Mouse (Mus musculus): ENCODE data around the gene Sptbn1. TPM values are rescaled to one million over a fixed set of nuclear protein-coding genes. Genes with fewer than 3 reads are reported as not detected.

The Sptbn1 gene
- polyA plus RNA-seq, 1 experiment, result 174 TPM

DNA sequence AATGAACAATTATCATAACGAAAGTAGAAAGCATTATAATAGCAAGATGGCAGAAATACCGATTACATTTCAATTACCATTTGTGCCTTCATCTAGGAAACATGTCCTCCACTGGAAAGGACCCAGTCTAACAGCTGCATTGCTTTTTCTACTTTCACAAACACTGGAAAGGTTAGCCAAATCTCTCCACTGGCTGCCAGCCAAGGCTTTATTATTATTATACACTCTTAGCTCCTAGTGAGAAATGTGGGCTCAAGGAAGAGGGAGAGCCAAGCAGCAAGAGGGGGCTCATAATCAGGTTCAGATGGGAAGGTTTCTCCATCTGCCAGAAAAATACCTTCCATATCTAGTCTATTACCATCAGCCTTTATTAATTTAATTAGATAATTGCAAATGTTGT lies 35.9 kb downstream of the Sptbn1 start:
- TF ChIP-seq POLR2A (IDR thresholded peaks at IDR 0.05; ENCODE audit: borderline replicate concordance, extremely low read depth, insufficient read depth, insufficient read length, poor library complexity, severe bottlenecking), result no peak
- no peak for TF ChIP-seq CTCF (IDR thresholded peaks at IDR 0.05; ENCODE audit: borderline replicate concordance, extremely low read depth, insufficient read depth, insufficient read length)
- peak; percentile 71 for DNase-seq (ENCODE audit: low read depth)

DNA sequence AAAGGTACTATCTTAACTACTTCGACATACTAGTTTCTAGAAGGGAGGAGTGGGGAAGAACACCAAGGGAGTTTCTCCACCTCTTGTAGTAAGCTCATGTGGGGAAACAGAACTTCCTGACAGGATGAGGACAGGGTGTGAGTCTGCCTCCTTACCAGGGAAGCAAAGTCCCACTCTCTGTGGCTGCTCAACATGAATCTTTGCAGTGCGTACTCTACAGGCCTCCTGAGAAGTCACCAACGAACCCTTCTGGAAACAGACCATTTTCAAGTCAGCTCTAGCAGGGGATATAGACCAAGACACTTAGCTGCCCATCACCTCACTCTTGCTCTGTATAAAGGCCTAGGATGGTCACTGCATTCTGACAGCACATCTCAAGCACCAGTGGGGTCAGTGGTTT lies 36.6 kb downstream of the Sptbn1 start:
- no peak for DNase-seq (ENCODE audit: low read depth)
- no peak for TF ChIP-seq CTCF (IDR thresholded peaks at IDR 0.05; ENCODE audit: borderline replicate concordance, extremely low read depth, insufficient read depth, insufficient read length)

DNA sequence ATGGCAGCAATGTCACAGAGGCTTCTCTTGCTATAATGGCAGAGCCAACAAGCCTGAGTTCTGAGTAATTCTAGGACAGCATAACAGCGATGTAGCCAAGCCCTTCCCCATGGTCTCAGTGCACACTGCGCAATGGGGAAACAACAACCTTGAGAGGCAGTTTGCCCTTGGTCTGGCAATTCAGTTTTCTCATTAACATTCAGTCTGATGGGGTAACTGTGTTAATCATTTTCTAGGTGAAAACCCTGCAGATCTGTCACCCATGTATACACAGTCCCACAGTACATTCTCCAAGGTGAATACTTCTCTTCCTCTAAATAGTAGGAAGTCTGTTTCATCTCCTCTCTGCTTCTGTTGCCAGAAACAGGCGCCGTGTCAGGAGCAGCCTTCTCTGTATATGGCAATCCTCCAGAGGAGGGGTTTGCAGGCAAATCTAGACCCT lies 37.6 kb downstream of the Sptbn1 start:
- TF ChIP-seq POLR2A (IDR thresholded peaks at IDR 0.05; ENCODE audit: borderline replicate concordance, extremely low read depth, insufficient read depth, insufficient read length, poor library complexity, severe bottlenecking) (no peak), CTCF (IDR thresholded peaks at IDR 0.05; ENCODE audit: borderline replicate concordance, extremely low read depth, insufficient read depth, insufficient read length) (no peak)
- DNase-seq (ENCODE audit: low read depth), result no peak

DNA sequence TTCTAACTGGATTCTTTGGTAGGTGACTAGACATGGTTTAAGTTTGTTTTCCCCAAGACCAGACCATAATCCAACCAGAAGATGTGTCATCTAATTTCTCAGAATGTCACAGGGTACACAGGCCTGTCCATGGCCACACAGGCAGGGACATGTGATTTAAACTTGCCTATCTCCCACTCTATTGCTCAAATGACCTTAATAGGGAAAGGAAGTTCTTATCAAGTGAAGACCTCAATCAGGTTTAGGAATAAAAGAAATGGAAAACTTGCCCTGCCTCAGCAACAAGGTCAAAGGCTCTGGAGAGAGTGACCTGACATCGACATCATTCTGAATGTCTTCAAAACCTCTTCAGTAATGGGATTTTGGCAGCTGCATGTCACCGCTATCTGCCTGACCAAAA lies 41.2 kb downstream of the Sptbn1 start:
- DNase-seq (ENCODE audit: low read depth), result no peak
- TF ChIP-seq POLR2A (IDR thresholded peaks at IDR 0.05; ENCODE audit: borderline replicate concordance, extremely low read depth, insufficient read depth, insufficient read length, poor library complexity, severe bottlenecking) (no peak), CTCF (IDR thresholded peaks at IDR 0.05; ENCODE audit: borderline replicate concordance, extremely low read depth, insufficient read depth, insufficient read length) (no peak)

DNA sequence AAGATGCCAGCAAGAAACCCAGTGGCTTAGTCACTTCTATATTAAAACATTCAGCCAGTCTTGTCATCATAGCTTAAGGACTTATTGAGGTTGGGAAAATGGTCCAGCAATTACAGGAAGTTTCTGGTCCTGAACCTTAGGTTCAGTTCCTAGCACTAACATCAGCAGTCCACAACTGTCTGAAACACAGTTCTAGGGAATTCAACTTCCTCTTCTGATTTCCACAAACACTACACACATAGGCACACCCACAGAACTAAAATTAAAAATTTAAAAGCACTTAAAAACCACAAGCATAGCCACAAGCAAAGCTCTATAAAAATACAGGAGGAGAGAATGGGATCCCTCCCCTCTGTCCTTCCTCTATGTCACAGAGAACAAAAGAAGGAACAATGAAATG lies 43.4 kb downstream of the Sptbn1 start:
- TF ChIP-seq CTCF (IDR thresholded peaks at IDR 0.05; ENCODE audit: borderline replicate concordance, extremely low read depth, insufficient read depth, insufficient read length) (no peak), POLR2A (IDR thresholded peaks at IDR 0.05; ENCODE audit: borderline replicate concordance, extremely low read depth, insufficient read depth, insufficient read length, poor library complexity, severe bottlenecking) (no peak)
- DNase-seq (ENCODE audit: low read depth), result no peak

DNA sequence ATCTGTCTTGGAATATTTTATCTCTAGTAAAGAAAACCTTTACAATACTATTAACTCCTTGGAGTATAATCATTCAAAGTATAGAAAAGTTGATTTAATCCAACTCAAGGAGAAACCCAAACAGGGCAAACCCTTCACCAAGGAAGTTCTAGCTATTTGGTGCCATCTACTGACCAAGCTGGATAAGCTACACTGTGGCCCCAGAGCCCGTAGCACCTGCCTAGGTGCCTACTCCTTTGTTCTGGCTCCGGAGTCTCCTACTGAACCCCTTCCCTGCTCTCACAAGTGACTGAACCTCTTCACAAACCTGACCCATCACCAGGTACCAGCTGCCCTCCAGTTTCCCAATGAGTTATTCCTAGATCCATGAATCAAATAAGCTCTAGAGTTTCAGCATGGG lies 45.3 kb downstream of the Sptbn1 start:
- no peak for DNase-seq (ENCODE audit: low read depth)
- TF ChIP-seq CTCF (IDR thresholded peaks at IDR 0.05; ENCODE audit: borderline replicate concordance, extremely low read depth, insufficient read depth, insufficient read length), result peak; percentile 22; the same call in 1 of the 2 replicates
- TF ChIP-seq POLR2A (IDR thresholded peaks at IDR 0.05; ENCODE audit: borderline replicate concordance, extremely low read depth, insufficient read depth, insufficient read length, poor library complexity, severe bottlenecking), result no peak

GRCm38 (mm10) chr11:30221043-30221442 lies 46.9 kb downstream of the Sptbn1 start:
- DNase-seq (ENCODE audit: low read depth), result no peak
- TF ChIP-seq POLR2A (IDR thresholded peaks at IDR 0.05; ENCODE audit: borderline replicate concordance, extremely low read depth, insufficient read depth, insufficient read length, poor library complexity, severe bottlenecking) (no peak), CTCF (IDR thresholded peaks at IDR 0.05; ENCODE audit: borderline replicate concordance, extremely low read depth, insufficient read depth, insufficient read length) (no peak)

- DNase-seq (ENCODE audit: low read depth), result no peak
- TF ChIP-seq CTCF (IDR thresholded peaks at IDR 0.05; ENCODE audit: borderline replicate concordance, extremely low read depth, insufficient read depth, insufficient read length) (no peak), POLR2A (IDR thresholded peaks at IDR 0.05; ENCODE audit: borderline replicate concordance, extremely low read depth, insufficient read depth, insufficient read length, poor library complexity, severe bottlenecking) (no peak)
These were observed 49.6 kb downstream of the Sptbn1 start for GRCm38 (mm10) chr11:30218386-30218785.

GRCm38 (mm10) chr11:30217496-30217895 lies 50.5 kb downstream of the Sptbn1 start:
- no peak for TF ChIP-seq POLR2A (IDR thresholded peaks at IDR 0.05; ENCODE audit: borderline replicate concordance, extremely low read depth, insufficient read depth, insufficient read length, poor library complexity, severe bottlenecking)
- TF ChIP-seq CTCF (IDR thresholded peaks at IDR 0.05; ENCODE audit: borderline replicate concordance, extremely low read depth, insufficient read depth, insufficient read length), result no peak
- DNase-seq (ENCODE audit: low read depth), result no peak

GRCm38 (mm10) chr11:30211663-30212416 lies 56.1 kb downstream of the Sptbn1 start:
- TF ChIP-seq POLR2A (IDR thresholded peaks at IDR 0.05; ENCODE audit: borderline replicate concordance, extremely low read depth, insufficient read depth, insufficient read length, poor library complexity, severe bottlenecking), result no peak

GRCm38 (mm10) chr11:30211141-30211540 lies 56.8 kb downstream of the Sptbn1 start:
- TF ChIP-seq CTCF (IDR thresholded peaks at IDR 0.05; ENCODE audit: borderline replicate concordance, extremely low read depth, insufficient read depth, insufficient read length) (no peak), POLR2A (IDR thresholded peaks at IDR 0.05; ENCODE audit: borderline replicate concordance, extremely low read depth, insufficient read depth, insufficient read length, poor library complexity, severe bottlenecking) (no peak)
- DNase-seq (ENCODE audit: low read depth), result no peak

More at GRCm38 (mm10) chr11:30211663-30212416, 56.1 kb downstream of the Sptbn1 start:
- no peak for DNase-seq (ENCODE audit: low read depth)

DNA sequence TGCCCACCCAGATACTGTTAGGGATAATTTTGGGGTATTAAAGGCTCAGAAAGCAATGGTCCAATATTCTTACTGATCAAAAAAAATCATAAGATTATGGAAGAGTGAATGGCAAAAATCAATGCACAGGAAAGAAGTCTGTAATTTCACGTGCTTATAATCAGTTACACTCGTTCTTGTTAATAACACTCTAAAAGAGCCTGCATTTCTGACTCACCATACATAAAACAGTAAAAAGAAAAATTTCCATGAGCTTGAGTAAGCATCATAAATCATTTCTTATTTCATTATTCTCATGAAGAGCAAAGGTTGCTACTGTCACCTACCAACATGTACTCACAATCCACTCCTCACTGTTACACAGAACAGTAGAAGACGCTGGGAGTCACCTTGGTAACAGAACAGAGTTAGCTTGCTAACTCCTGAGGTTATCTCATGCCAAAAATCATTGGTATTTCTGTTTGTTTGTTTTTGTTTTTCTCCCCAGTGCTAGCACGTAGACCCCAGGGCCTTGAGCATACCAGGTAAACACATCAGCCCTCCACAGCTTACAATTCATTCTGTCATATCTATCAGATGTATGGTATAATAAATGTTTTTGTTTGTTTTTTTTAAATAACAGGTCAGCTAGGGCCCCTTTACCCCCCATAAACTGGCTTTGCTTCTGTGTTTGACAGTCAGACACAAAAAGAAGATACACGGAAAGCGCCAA lies 57.7 kb downstream of the Sptbn1 start:
- TF ChIP-seq POLR2A (IDR thresholded peaks at IDR 0.05; ENCODE audit: borderline replicate concordance, extremely low read depth, insufficient read depth, insufficient read length, poor library complexity, severe bottlenecking) (no peak), CTCF (IDR thresholded peaks at IDR 0.05; ENCODE audit: borderline replicate concordance, extremely low read depth, insufficient read depth, insufficient read length) (no peak)
- no peak for DNase-seq (ENCODE audit: low read depth)
